24 mouse cellular contexts compared by ENCODE assay signal in the genomic region with DNA sequence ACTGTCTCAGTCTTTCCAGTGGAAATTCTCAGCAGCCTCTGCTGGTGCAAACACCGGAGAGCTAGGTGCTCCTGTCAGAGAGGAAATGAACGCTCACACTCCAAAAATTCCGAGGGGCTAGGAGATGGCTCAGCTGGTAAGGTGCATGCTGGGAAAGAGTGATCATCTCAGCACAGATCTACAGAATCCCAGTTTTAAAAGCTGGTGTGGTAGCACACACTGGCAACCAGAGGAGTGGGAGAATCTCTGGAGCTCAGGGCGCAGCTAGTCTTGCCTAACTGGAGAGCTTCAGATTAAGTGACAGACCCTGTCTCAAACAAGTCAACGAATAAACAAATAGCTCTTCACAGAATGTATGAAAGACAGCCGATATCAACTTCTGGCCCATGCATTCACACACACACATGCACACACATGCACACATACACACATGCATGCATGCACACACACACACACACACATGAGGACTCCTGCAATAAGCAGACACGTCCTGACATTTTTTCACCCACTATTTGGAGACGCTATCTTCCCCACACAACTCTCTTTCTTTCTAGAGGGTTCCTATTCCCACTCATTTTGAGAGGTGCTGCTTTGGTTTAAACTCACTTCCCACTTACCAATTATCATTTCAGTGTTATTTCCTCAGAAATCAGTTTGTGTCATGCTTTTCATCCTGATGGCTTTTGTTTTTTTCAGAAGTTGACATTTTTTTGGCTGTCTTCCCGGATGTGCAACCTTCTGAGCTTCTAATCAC. TPM values are rescaled to one million over a fixed set of nuclear protein-coding genes. Genes with fewer than 3 reads are reported as not detected.
DNase-seq lines count a peak whose midpoint lies in the region; ATAC-seq and TF ChIP-seq lines count a peak whose summit lies in the region.
"Had no signal": no experiment of that assay in that cellular context is flagged by ENCODE, and none has a peak within 500 bp of the region (broad histone marks: within the 10 kb centered on the region; RNA-seq: fewer than 3 reads in every experiment).

No protein-coding gene starts in this region.

- peak; percentile 72 for ATAC-seq in forebrain, embryonic 15.5 days (replicated peaks)
- no peak for ATAC-seq in forebrain, embryonic 11.5 days (replicated peaks; ENCODE audit: low FRiP score)
- no peak for ATAC-seq in granulocyte monocyte progenitor cell, adult 5-6 weeks (replicated peaks; ENCODE audit: poor library complexity, severe bottlenecking)
- no peak for ATAC-seq in kidney, embryonic 16.5 days (ENCODE audit: low FRiP score, low TSS enrichment)
- ATAC-seq: lung, postnatal 0 days; midbrain, embryonic 13.5 days had no signal

- no peak overlapping the region for H3K9ac ChIP-seq in forebrain, embryonic 15.5 days (replicated peaks)
- H3K9ac ChIP-seq in forebrain, embryonic 11.5 days (ENCODE audit: low read length): no peak overlapping the region
- no peak overlapping the region for H3K9ac ChIP-seq in MEL (ENCODE audit: control insufficient read depth, low read depth, low read length, poor library complexity, severe bottlenecking)
- H3K9ac ChIP-seq in kidney, embryonic 16.5 days (replicated peaks; ENCODE audit: low read length): no peak overlapping the region
- H3K9ac ChIP-seq: hindbrain, embryonic 15.5 days; liver, embryonic 14.5 days; midbrain, embryonic 13.5 days had no signal

- WGBS in forebrain, embryonic 15.5 days: 63% methylated on average over 9 of the region's 9 CpGs
- 88% methylated on average over 9 of the region's 9 CpGs for WGBS in forebrain, embryonic 11.5 days
- WGBS in kidney, embryonic 16.5 days: 75% methylated on average over 9 of the region's 9 CpGs

- H3K9me3 ChIP-seq in forebrain, embryonic 15.5 days: no peaks in the 10 kb centered on the region
- H3K9me3 ChIP-seq in forebrain, embryonic 11.5 days (ENCODE audit: control insufficient read depth, low read length): no peaks in the 10 kb centered on the region
- no peaks in the 10 kb centered on the region for H3K9me3 ChIP-seq in MEL (replicated peaks; ENCODE audit: insufficient read depth, low read length)
- 0 out of 2 replicates have a peak, but pooled peaks cover 3% of the 10 kb centered on the region for H3K9me3 ChIP-seq in kidney, embryonic 16.5 days (ENCODE audit: low read length)
- H3K9me3 ChIP-seq: hindbrain, embryonic 15.5 days; midbrain, embryonic 13.5 days had no signal

- no peak for TF ChIP-seq CTCF in MEL (IDR thresholded peaks at IDR 0.05 in 2 of 3, conservative IDR thresholded peaks at IDR 0.05 in 1 of 3; ENCODE audit: control insufficient read depth in 1 of 3, insufficient read depth in 1 of 3, low read depth in 2 of 3, low read length in 3 of 3, poor library complexity in 1 of 3, severe bottlenecking in 1 of 3)

- peaks cover 15% of the 10 kb centered on the region for H3K4me1 ChIP-seq in forebrain, embryonic 15.5 days
- no peaks in the 10 kb centered on the region for H3K4me1 ChIP-seq in forebrain, embryonic 11.5 days (replicated peaks; ENCODE audit: control insufficient read depth, insufficient read depth, low read length)
- no peaks in the 10 kb centered on the region for H3K4me1 ChIP-seq in MEL (ENCODE audit: control insufficient read depth in 1 of 2, insufficient read depth in 2 of 2, low read length in 2 of 2)
- peaks cover 12% of the 10 kb centered on the region for H3K4me1 ChIP-seq in kidney, embryonic 16.5 days (ENCODE audit: insufficient read depth, low read length)
- H3K4me1 ChIP-seq: hindbrain, embryonic 15.5 days; midbrain, embryonic 13.5 days had no signal

- no peak for TF ChIP-seq RAD21 in MEL (IDR thresholded peaks at IDR 0.05; ENCODE audit: low read depth, low read length)

- no peak for TF ChIP-seq EP300 in MEL (IDR thresholded peaks at IDR 0.05; ENCODE audit: low read depth in 1 of 2, low read length in 2 of 2)

- no peaks in the 10 kb centered on the region for H3K36me3 ChIP-seq in forebrain, embryonic 15.5 days
- no peaks in the 10 kb centered on the region for H3K36me3 ChIP-seq in forebrain, embryonic 11.5 days (ENCODE audit: control insufficient read depth, insufficient read depth, low read length)
- H3K36me3 ChIP-seq in MEL (ENCODE audit: control insufficient read depth in 1 of 2, insufficient read depth in 2 of 2, low read length in 2 of 2): no peaks in the 10 kb centered on the region
- H3K36me3 ChIP-seq in kidney, embryonic 16.5 days (ENCODE audit: insufficient read depth, low read length): no peaks in the 10 kb centered on the region
- H3K36me3 ChIP-seq: hindbrain, embryonic 15.5 days; midbrain, embryonic 13.5 days had no signal

- H3K27me3 ChIP-seq in forebrain, embryonic 15.5 days: no peaks in the 10 kb centered on the region
- no peaks in the 10 kb centered on the region for H3K27me3 ChIP-seq in forebrain, embryonic 11.5 days (ENCODE audit: control insufficient read depth, insufficient read depth, low read length)
- H3K27me3 ChIP-seq in MEL (ENCODE audit: control insufficient read depth in 1 of 2, insufficient read depth in 2 of 2, low read length in 2 of 2): no peaks in the 10 kb centered on the region; a peak in 1 of 4 replicates
- no peaks in the 10 kb centered on the region for H3K27me3 ChIP-seq in kidney, embryonic 16.5 days (ENCODE audit: insufficient read depth, low read length)
- H3K27me3 ChIP-seq: CH12.LX; hindbrain, embryonic 15.5 days; midbrain, embryonic 13.5 days had no signal

- no peak overlapping the region for H3K4me2 ChIP-seq in forebrain, embryonic 15.5 days (replicated peaks)
- no peak overlapping the region for H3K4me2 ChIP-seq in forebrain, embryonic 11.5 days (ENCODE audit: low read depth, low read length, severe bottlenecking)
- H3K4me2 ChIP-seq in kidney, embryonic 16.5 days (replicated peaks; ENCODE audit: low read depth, low read length): no peak overlapping the region
- H3K4me2 ChIP-seq: hindbrain, embryonic 15.5 days; midbrain, embryonic 13.5 days had no signal

- DNase-seq in forebrain, embryonic 11.5 days (ENCODE audit: low spot score): no peak
- DNase-seq in layer of hippocampus, adult 9-11 months: peak; percentile 26
- DNase-seq in layer of hippocampus, adult 9-10 months (ENCODE audit: low spot score): no peak
- DNase-seq in MEL (ENCODE audit: low read depth, low spot score): no peak
- peak; percentile 34 for DNase-seq in brain, embryonic 18.5 days (ENCODE audit: low read depth, low spot score)
- DNase-seq: adrenal gland, adult 8-10 months; cerebellum, adult 11 months; cerebellum, postnatal 10 days; heart, postnatal 4 days; kidney, adult 11 months; kidney, postnatal 14 days; thymus, postnatal 4 days had no signal

- H3K27ac ChIP-seq in forebrain, embryonic 15.5 days (replicated peaks): peak overlapping the region; percentile 61
- H3K27ac ChIP-seq in forebrain, embryonic 11.5 days (ENCODE audit: low read depth, low read length): no peak overlapping the region
- H3K27ac ChIP-seq in MEL (ENCODE audit: control insufficient read depth, low read depth, low read length): no peak overlapping the region
- H3K27ac ChIP-seq in kidney, embryonic 16.5 days (ENCODE audit: low read length): no peak overlapping the region
- H3K27ac ChIP-seq: hindbrain, embryonic 15.5 days; liver, embryonic 14.5 days; midbrain, embryonic 13.5 days had no signal

- H3K4me3 ChIP-seq in forebrain, embryonic 15.5 days: no peak overlapping the region
- H3K4me3 ChIP-seq in forebrain, embryonic 11.5 days (ENCODE audit: low read depth, low read length): no peak overlapping the region
- H3K4me3 ChIP-seq in MEL (ENCODE audit: control insufficient read depth in 1 of 2, insufficient read depth in 1 of 2, low read depth in 2 of 2, low read length in 2 of 2): no peak overlapping the region
- no peak overlapping the region for H3K4me3 ChIP-seq in kidney, embryonic 16.5 days (ENCODE audit: low read length)
- H3K4me3 ChIP-seq: hindbrain, embryonic 15.5 days; midbrain, embryonic 13.5 days; myocyte had no signal

- no peaks in the 10 kb centered on the region for H3K79me2 ChIP-seq in MEL (ENCODE audit: control insufficient read depth, insufficient read depth, low read length, poor library complexity)

- no peak for TF ChIP-seq POLR2A in MEL (IDR thresholded peaks at IDR 0.05; ENCODE audit: control insufficient read depth in 1 of 2, insufficient read depth in 1 of 2, low read depth in 1 of 2, low read length in 2 of 2, poor library complexity in 1 of 2)

TF ChIP-seq in MEL, 35 proteins besides CTCF, POLR2A, EP300 and RAD21:
- TF ChIP-seq BHLHE40 (IDR thresholded peaks at IDR 0.05; ENCODE audit: borderline replicate concordance, low read depth, low read length) (no peak), RCOR1 (IDR thresholded peaks at IDR 0.05; ENCODE audit: low read depth, low read length) (0 out of 2 replicates have a peak, but pooled peaks have one; percentile 22)

RNA-seq across cellular contexts. Expression of a gene that starts 52.5 kb away (rescaled TPM):
- polyA plus RNA-seq in forebrain, embryonic 15.5 days (2015; fragmentation: Nextera tagmentation; extraction: Ambion mirVana): 0.19 and 0.46 TPM in 2 replicates
- 0.31 and 0.36 TPM in 2 replicates for polyA plus RNA-seq in forebrain, embryonic 11.5 days (2014; fragmentation: Nextera tagmentation; extraction: Ambion mirVana)
- not detected in 2 replicates for total RNA-seq in MEL (2012; rRNA removed)
- not detected for polyA plus RNA-seq in MEL (2012; ENCODE audit: insufficient read depth in 1 of 2, insufficient read length in 2 of 2, low read depth in 1 of 2, low replicate concordance in 2 of 2, missing spikeins in 1 of 2)
- total RNA-seq in granulocyte monocyte progenitor cell, adult 5-6 weeks (2014; fragmentation: Nextera tagmentation): 36.2 and 43.0 TPM in 2 replicates
- total RNA-seq in granulocyte monocyte progenitor cell, adult 5-6 weeks (2017): 28.3 and 28.6 TPM in 2 replicates
- polyA plus RNA-seq in kidney, embryonic 16.5 days (2015; fragmentation: Nextera tagmentation; extraction: Ambion mirVana): 0.41 TPM in 1 of 2 replicates, not detected in the other
- polyA plus RNA-seq: gonadal fat pad, adult 2 months; heart, embryonic 14.5 days; midbrain, embryonic 13.5 days; neural tube, embryonic 14.5 days had no signal

Comparison
In these comparisons a context has a peak if more than half of its experiments do, and no peak if none do; other contexts are left out.
1. DNase-seq: peak in layer of hippocampus, adult 9-11 months (single experiment) and brain, embryonic 18.5 days (single experiment); none in forebrain, embryonic 11.5 days (single experiment), layer of hippocampus, adult 9-10 months (single experiment) and MEL (single experiment).